Mouse (Mus musculus): ENCODE measurements around the gene Grik4. TPM values are rescaled to one million over a fixed set of nuclear protein-coding genes. Genes with fewer than 3 reads are reported as not detected.

Grik4 gene
- polyA plus RNA-seq, 1 experiment from 2014 or later, result 13.2 TPM

- ATAC-seq (ENCODE audit: low FRiP score, low read depth), result peak; percentile 44
- Histone ChIP-seq H3K4me1 (replicated peaks) (peaks cover 35% of the 10 kb centered on the region), H3K27me3 (peaks cover 6% of the 10 kb centered on the region; the same call in 1 of the 2 replicates), H3K4me3 (peak overlapping the region; percentile 78), H3K36me3 (no peaks in the 10 kb centered on the region), H3K9ac (peak overlapping the region; percentile 83), H3K27ac (replicated peaks) (peak overlapping the region; percentile 81), H3K4me2 (peak overlapping the region; percentile 90), H3K9me3 (no peaks in the 10 kb centered on the region)
- 4% methylated on average over 9 of the region's 9 CpGs for WGBS
These were observed 1.2 kb downstream of the Grik4 start for GRCm38 (mm10) chr9:42943057-42943529.

- H3K27ac ChIP-seq (replicated peaks), result no peak overlapping the region
- no peak for ATAC-seq (ENCODE audit: low FRiP score, low read depth)
- no peaks in the 10 kb centered on the region for H3K36me3 ChIP-seq
- H3K9me3 ChIP-seq, result no peaks in the 10 kb centered on the region
- H3K9ac ChIP-seq, result no peak overlapping the region
- peaks cover 6% of the 10 kb centered on the region; the same call in 1 of the 2 replicates for H3K27me3 ChIP-seq
- H3K4me1 ChIP-seq (replicated peaks), result peaks cover 35% of the 10 kb centered on the region
- peak overlapping the region; percentile 90 for H3K4me2 ChIP-seq
- H3K4me3 ChIP-seq, result peak overlapping the region; percentile 78
- 53% methylated on average over 4 of the region's 4 CpGs for WGBS
These were observed 2.1 kb downstream of the Grik4 start for GRCm38 (mm10) chr9:42942148-42942547.

GRCm38 (mm10) chr9:42932146-42932545, 12.1 kb downstream of the Grik4 start:
- no peak overlapping the region for H3K9ac ChIP-seq
- no peak for ATAC-seq (ENCODE audit: low FRiP score, low read depth)
- H3K9me3 ChIP-seq, result no peaks in the 10 kb centered on the region
- no peak overlapping the region for H3K4me3 ChIP-seq
- no peak overlapping the region for H3K4me2 ChIP-seq
- WGBS, result 40% methylated on average over 7 of the region's 7 CpGs
- H3K27ac ChIP-seq (replicated peaks), result no peak overlapping the region
- peaks cover 11% of the 10 kb centered on the region; the same call in 1 of the 2 replicates for H3K4me1 ChIP-seq (replicated peaks)
- no peaks in the 10 kb centered on the region for H3K36me3 ChIP-seq
- H3K27me3 ChIP-seq, result no peaks in the 10 kb centered on the region

GRCm38 (mm10) chr9:42927498-42927897, 16.8 kb downstream of the Grik4 start:
- H3K4me3 ChIP-seq, result no peak overlapping the region
- H3K27me3 ChIP-seq, result no peaks in the 10 kb centered on the region
- no peak overlapping the region for H3K4me2 ChIP-seq
- peaks cover 21% of the 10 kb centered on the region for H3K4me1 ChIP-seq (replicated peaks)
- H3K9me3 ChIP-seq, result no peaks in the 10 kb centered on the region
- H3K27ac ChIP-seq (replicated peaks), result no peak overlapping the region
- no peak for ATAC-seq (ENCODE audit: low FRiP score, low read depth)
- no peaks in the 10 kb centered on the region for H3K36me3 ChIP-seq
- no peak overlapping the region for H3K9ac ChIP-seq
- 65% methylated on average over 10 of the region's 10 CpGs for WGBS

- no peak overlapping the region for H3K9ac ChIP-seq
- peaks cover 23% of the 10 kb centered on the region for H3K4me1 ChIP-seq (replicated peaks)
- H3K27ac ChIP-seq (replicated peaks), result no peak overlapping the region
These were observed 17.7 kb downstream of the Grik4 start for GRCm38 (mm10) chr9:42926564-42926963.

GRCm38 (mm10) chr9:42921830-42922229, 22.5 kb downstream of the Grik4 start:
- Histone ChIP-seq H3K27ac (replicated peaks) (no peak overlapping the region), H3K27me3 (no peaks in the 10 kb centered on the region), H3K4me2 (no peak overlapping the region), H3K9me3 (no peaks in the 10 kb centered on the region), H3K4me1 (replicated peaks) (peaks cover 24% of the 10 kb centered on the region), H3K9ac (no peak overlapping the region), H3K4me3 (no peak overlapping the region), H3K36me3 (no peaks in the 10 kb centered on the region)
- 83% methylated on average over 4 of the region's 4 CpGs for WGBS
- no peak for ATAC-seq (ENCODE audit: low FRiP score, low read depth)

More at GRCm38 (mm10) chr9:42926564-42926963, 17.7 kb downstream of the Grik4 start:
- H3K4me3 ChIP-seq, result no peak overlapping the region
- H3K4me2 ChIP-seq, result no peak overlapping the region
- H3K36me3 ChIP-seq, result no peaks in the 10 kb centered on the region
- H3K27me3 ChIP-seq, result no peaks in the 10 kb centered on the region
- no peaks in the 10 kb centered on the region for H3K9me3 ChIP-seq
- WGBS, result 87% methylated on average over 6 of the region's 6 CpGs
- no peak for ATAC-seq (ENCODE audit: low FRiP score, low read depth)

GRCm38 (mm10) chr9:42920190-42920589, 24.1 kb downstream of the Grik4 start:
- 55% methylated on average over 7 of the region's 7 CpGs for WGBS
- Histone ChIP-seq H3K27ac (replicated peaks) (no peak overlapping the region), H3K9me3 (no peaks in the 10 kb centered on the region), H3K4me2 (no peak overlapping the region), H3K36me3 (no peaks in the 10 kb centered on the region), H3K27me3 (no peaks in the 10 kb centered on the region), H3K4me3 (no peak overlapping the region), H3K4me1 (replicated peaks) (peaks cover 24% of the 10 kb centered on the region), H3K9ac (no peak overlapping the region)
- no peak for ATAC-seq (ENCODE audit: low FRiP score, low read depth)

GRCm38 (mm10) chr9:42917911-42918310, 26.4 kb downstream of the Grik4 start:
- Histone ChIP-seq H3K36me3 (no peaks in the 10 kb centered on the region), H3K4me1 (replicated peaks) (peaks cover 16% of the 10 kb centered on the region), H3K4me2 (no peak overlapping the region), H3K27me3 (no peaks in the 10 kb centered on the region), H3K9me3 (no peaks in the 10 kb centered on the region), H3K4me3 (no peak overlapping the region), H3K9ac (no peak overlapping the region), H3K27ac (replicated peaks) (no peak overlapping the region)
- 70% methylated on average over 7 of the region's 7 CpGs for WGBS
- ATAC-seq (ENCODE audit: low FRiP score, low read depth), result no peak

GRCm38 (mm10) chr9:42913201-42913600, 31.1 kb downstream of the Grik4 start:
- H3K4me1 ChIP-seq (replicated peaks), result peaks cover 5% of the 10 kb centered on the region
- 72% methylated on average over 2 of the region's 2 CpGs for WGBS

GRCm38 (mm10) chr9:42908657-42909313, 35.5 kb downstream of the Grik4 start:
- no peaks in the 10 kb centered on the region for H3K36me3 ChIP-seq
- H3K9ac ChIP-seq, result no peak overlapping the region
- H3K4me3 ChIP-seq, result no peak overlapping the region
- peaks cover 26% of the 10 kb centered on the region for H3K4me1 ChIP-seq (replicated peaks)
- ATAC-seq (ENCODE audit: low FRiP score, low read depth), result no peak
- 55% methylated on average over 8 of the region's 8 CpGs for WGBS
- no peaks in the 10 kb centered on the region for H3K9me3 ChIP-seq
- H3K27ac ChIP-seq (replicated peaks), result no peak overlapping the region
- H3K4me2 ChIP-seq, result no peak overlapping the region
- H3K27me3 ChIP-seq, result no peaks in the 10 kb centered on the region

More at GRCm38 (mm10) chr9:42913201-42913600, 31.1 kb downstream of the Grik4 start:
- H3K27ac ChIP-seq (replicated peaks), result no peak overlapping the region
- no peak for ATAC-seq (ENCODE audit: low FRiP score, low read depth)
- no peak overlapping the region for H3K9ac ChIP-seq
- no peaks in the 10 kb centered on the region for H3K36me3 ChIP-seq
- H3K4me2 ChIP-seq, result no peak overlapping the region
- no peak overlapping the region for H3K4me3 ChIP-seq
- H3K27me3 ChIP-seq, result no peaks in the 10 kb centered on the region
- H3K9me3 ChIP-seq, result no peaks in the 10 kb centered on the region

GRCm38 (mm10) chr9:42906995-42907394, 37.3 kb downstream of the Grik4 start:
- ATAC-seq (ENCODE audit: low FRiP score, low read depth), result no peak
- Histone ChIP-seq H3K27ac (replicated peaks) (no peak overlapping the region), H3K9me3 (no peaks in the 10 kb centered on the region), H3K36me3 (no peaks in the 10 kb centered on the region), H3K27me3 (no peaks in the 10 kb centered on the region), H3K9ac (no peak overlapping the region), H3K4me2 (no peak overlapping the region), H3K4me1 (replicated peaks) (peaks cover 34% of the 10 kb centered on the region), H3K4me3 (no peak overlapping the region)
- 27% methylated on average over 3 of the region's 3 CpGs for WGBS

- Histone ChIP-seq H3K4me2 (peak overlapping the region; percentile 93), H3K9me3 (no peaks in the 10 kb centered on the region), H3K27ac (replicated peaks) (peak overlapping the region; percentile 73), H3K4me1 (replicated peaks) (peaks cover 35% of the 10 kb centered on the region), H3K36me3 (no peaks in the 10 kb centered on the region), H3K27me3 (no peaks in the 10 kb centered on the region), H3K4me3 (peak overlapping the region; percentile 47), H3K9ac (peak overlapping the region; percentile 51)
- WGBS, result 2% methylated on average over 11 of the region's 11 CpGs
- peak; percentile 52 for ATAC-seq (ENCODE audit: low FRiP score, low read depth)
These were observed 46.2 kb downstream of the Grik4 start for GRCm38 (mm10) chr9:42898091-42898591.
